Mouse (Mus musculus) thymus, postnatal 4 days (tissue): Measurements from ENCODE around the gene Maml1.
"Not testable (repeated sequence)": the region's sequence is repeated elsewhere in the genome, so short reads cannot be mapped to it uniquely, and the experiment has no call there.

ENCODE experiments used
- DNase-seq: peaks from one replicate; pipeline ENCODE4 v3.0.0; 2021

Gene Maml1

DNA sequence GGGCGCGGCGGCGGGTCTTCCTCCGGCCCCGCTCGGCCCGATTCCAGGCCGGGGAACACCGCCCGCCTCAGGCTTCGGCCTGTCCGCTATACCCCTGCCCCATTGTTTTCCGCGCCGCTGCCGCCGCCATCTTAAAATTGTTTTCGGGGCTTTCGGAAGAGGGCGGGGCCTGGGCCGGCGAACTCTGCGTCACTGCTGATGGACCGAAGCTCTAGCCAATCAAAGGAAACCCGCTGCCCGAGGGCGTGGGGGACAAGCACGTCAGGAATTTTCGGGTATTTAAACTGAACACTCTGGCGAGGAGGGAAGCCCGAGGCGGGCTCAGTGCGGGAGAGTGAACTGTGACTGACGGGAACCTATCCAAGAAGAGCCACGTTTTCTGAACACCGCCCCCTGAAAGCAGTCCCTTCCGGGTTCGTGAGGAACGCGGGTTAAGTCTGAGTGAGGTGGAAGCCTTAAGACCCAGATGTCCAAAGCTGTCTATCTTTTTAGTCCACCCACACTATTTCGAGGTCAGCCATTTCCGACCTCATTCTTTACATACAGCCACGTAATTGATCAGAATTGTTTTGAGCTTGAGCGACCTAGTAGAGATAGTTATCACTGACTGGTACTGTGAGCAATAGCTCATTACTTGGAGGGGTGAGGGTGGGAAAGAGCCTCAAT, at the start of gene Maml1:
Gene Maml1, minus strand, starts transcription at position 122 of the 666 bp plus-strand sequence.
- peak; percentile 94 for DNase-seq

DNA sequence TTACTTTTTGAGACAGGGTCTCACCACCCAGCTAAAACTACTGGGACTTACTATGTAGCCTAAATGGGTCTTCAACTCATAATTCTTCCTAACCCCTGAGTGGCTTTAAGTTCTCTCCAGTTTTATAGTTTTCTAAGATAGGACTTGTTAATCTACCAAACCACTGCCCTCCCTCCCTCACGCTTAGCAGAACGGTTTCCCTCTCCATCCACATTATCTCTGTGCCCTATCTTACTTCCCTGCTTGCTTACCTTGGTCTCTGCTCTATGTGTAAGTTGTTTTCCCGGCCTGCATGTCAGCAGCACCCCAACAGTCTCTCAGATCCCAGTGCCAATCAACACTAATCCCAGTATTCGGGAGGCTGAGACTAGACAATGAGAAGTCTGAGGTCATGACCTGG, 44.8 kb upstream of the Maml1 start:
- no peak for DNase-seq

DNA sequence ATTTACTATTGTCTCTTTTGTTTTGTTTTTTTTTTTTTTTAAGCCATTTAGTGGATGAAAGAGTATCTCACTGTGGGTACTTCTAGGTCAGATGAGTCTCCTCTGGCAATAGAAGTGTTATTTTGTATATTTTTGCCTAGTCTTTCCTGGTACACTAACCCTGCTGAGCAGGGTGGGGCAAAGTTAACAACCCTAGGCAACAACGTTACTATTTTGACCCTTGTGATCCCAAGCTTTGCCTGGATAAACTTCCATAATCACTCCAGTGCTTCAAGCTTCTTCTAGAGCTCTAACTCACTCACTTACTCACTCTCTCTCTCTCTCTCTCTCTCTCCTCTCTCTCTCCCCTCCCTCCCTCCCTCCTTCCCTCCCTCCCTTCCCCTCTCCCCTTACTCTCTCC, 44.0 kb upstream of the Maml1 start:
- DNase-seq, result no peak

DNA sequence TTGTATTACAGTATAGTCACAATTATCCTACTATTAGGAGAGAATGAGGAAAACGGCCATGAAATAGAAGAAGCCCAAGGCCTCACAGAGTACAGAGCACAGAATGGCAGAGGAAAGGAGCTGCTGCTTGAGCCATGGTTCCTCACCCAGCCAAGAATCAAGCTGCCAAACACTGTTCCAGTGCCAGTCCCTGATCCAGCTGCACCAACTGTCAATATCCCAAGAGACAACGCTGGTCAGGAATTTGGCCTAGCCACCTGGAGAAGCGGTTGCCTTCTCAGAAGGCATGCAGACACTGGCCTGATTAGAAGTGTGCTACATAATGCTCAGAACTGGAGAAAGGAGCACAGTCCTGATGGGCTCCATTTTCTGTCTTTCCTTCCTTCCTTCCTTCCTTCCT, 41.1 kb upstream of the Maml1 start:
- no peak for DNase-seq

DNA sequence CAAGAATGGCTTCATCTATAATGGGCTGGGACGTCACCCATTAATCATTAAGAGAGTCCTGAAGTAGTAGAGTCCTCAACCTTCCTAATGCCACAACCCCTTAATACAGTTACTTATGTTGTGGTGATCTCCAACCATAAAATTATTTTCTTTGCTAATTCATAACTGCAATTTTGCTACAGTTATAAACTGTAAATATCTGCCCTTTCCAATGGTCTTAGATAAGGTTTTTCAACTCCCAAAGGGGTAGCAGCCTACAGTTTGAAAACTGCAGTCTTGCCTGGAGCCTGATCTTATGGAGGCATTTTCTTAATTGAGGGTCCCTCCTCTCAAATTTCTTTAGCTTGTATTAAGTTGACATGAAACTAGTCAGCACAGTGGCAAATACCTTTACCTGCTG, 37.3 kb upstream of the Maml1 start:
- DNase-seq, result no peak

DNA sequence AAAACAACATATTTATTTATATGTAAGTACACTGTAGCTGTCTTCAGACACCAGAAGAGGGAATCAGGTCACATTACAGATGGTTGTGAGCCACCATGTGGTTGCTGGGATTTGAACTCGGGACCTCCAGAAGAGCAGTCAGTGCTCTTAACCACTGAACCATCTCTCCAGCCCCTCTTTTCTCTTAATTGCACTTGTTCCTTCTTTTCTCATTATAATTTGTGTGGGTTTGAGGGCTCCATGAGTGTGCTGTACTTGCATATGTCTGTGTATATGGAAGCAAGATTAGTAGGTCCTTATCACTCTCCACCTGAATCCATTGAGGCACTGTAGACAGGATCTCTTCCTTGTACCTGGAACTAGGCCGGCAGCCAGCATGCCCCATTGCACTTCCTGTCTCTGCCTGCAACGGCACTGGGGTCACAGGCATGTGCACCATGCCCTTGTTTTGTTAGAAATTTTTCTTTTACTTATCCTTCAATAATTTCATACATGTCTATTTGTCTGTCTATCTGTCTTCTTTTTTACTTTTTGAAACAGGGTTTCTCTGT, 36.0 kb upstream of the Maml1 start:
- peak; percentile 15 for DNase-seq

DNA sequence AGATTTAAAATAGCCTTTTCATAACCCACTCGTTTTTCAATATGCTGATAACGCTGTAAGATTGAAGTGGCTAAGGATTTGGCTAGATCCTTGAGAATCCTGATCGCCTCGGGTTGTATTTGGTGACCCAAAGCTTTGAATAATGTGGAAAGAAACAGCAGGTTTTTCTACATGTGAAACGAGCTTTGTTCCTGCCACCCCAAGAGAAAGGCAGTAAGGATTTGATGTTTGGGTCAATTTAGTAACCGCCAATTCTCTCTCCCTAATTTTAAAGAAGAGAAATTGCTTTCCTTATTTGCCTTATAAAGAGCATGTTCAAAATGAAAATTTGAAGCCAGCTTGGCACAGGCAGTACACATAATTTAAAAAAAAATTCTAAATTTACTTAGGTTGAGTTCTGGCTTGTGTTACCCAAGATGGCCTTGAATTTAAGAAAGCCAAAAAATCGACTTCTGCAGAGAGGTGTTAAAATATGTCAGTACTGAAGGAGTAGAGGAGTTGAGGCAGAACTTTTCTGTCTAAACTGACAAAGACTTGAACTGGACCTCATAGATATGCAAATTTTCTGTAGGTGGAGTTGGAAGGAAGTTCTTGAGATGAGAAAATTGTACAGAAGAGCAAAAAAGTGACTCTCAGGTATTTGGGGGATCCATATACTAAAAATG, 34.3 kb upstream of the Maml1 start:
- no peak for DNase-seq

DNA sequence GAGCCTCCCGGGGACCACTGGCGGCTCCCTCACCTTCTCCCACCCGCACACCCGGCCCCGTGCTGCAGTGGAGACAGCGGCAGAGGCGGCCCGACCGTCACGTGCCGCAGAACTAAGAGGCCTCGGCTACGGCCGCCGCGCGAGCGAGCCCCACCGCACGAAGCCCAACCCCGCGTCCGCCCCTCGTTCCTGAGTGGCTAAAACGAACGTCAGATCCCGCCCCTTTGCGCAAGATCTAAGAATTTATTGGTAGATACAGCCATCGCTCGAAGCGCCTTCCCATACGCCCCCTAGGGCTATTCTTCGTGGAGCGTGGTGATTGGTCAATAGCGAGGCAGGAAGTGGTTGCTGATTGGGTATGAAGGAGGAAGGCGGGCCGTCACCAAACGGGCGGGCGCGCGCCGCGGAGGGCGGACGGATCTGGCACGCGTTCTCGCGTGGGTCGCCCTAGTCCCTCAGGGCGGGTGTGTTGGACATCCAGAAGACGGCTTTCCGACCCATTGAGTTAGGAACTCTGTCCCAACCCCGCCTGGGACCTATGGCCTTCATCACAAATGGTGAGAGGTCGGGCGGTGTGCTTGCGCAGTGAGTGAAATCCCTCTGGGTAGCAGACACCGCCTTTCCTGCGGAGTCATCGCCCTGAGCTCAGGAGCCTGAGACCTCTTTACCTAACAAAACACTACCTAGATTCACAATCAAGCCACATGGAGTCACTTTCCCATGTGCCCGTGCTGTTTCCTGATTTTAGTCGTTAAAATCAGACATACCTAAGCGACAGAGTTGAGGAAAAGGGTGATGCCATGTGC, 33.6 kb upstream of the Maml1 start, which contains the start of gene Canx:
Gene Canx, minus strand, starts transcription at position 178 of the 806 bp plus-strand sequence.
- peak; percentile 96 for DNase-seq

DNA sequence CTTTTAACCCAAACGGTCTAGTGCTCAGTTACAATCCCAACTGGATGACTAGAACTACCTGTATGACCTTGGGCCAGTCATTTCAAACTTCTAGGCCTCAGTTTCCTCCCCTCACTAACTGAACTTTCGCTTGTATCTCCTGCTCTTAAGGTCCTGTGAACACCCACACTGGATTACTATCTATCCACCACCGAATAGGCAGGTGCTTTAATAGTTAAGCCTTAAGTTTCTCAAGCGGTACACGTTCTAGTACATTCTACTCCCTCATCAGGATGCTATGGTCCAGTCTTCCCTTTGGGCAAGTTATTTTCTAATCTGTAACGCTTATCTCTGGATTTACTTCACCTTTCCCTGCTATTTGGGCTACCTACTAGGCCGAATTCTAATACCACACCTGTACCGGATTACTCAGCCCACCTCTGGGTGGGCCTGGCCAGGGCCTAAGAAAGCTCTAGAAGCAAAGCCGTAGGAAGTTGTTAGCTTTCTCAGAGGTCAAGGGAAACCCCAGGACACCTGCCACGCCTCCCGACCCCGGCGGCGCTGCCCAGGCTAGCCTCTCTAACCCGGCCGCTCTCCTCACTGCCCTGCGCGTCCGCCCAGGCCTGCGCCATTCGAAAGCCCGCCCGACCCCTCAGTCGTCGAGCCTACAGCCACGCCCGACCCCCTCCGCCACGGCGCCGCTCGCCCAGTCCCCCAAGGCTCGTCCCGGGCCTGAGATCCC, 32.8 kb upstream of the Maml1 start:
- DNase-seq, result no peak

DNA sequence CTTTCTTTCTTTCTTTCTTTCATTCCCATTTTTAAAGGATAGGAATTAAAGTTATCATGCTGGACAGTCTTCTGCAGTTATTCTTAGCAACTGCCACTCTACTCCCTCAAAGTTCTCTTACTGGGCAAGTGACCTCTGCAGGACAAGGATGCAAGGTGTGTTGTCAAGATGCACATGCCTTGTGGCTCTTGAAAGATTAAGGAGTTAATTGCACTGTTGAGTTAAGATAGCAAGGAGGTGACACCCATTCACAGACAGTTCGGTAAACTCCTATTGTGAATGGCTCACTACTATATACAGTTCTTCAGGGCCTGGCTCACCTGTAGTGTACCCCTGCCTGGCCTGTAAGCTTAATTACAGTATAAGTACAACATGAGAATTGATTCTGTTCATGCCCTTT, 31.7 kb upstream of the Maml1 start:
- no peak for DNase-seq

DNA sequence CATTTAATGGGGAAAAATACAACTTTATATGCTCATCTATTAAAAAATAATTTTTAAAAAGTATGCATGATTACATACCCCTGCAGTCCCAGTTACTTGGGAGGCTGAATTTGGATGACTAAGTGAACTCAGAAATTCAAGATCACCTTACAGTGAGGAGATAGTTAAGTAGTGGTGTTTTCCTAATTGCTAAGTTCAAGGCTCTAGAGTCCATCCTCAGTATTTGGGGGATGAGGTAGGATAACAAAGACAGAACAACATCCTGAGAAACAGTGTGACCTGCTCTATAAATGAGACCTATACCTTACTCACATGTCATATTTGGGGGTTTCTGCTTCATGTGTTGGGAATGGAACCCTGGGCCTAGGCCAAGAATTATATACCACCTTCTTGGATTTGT, 30.2 kb upstream of the Maml1 start:
- DNase-seq, result no peak

DNA sequence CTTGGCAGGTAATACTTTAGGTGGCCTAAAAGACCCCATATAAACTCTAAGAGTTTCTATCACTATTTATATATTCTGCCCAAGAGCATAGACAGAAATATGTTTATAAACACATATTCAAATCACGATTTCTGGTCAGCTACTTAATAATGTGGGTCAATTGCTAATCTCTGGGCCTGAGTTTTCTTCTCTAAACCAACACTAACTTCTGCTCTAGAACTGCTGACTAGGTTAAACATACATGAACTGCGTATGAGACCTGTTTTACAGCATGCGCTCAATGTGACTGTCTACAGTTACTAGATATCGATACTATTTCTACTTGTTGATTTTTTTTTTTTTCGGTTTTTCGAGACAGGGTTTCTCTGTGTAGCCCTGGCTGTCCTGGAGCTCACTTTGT, 29.1 kb upstream of the Maml1 start:
- no peak for DNase-seq

DNA sequence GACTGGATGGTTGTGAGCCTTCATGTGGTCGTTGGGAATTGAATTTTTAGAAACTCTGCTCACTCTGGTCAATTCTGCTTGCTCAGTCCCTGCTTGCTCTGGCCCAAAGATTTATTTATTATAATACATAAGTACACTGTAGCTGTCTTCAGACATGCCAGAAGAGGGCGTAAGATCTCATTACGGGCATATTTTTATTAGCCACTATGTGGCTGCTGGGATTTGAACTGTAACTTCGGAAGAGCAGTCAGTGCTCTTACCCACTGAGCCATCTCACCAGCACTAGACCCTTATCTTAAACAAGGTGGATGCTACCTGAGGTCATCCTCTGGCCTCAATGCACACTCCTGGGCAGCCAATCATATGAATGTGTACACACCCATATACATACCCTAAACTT, 27.2 kb upstream of the Maml1 start:
- not testable (repeated sequence) for DNase-seq

DNA sequence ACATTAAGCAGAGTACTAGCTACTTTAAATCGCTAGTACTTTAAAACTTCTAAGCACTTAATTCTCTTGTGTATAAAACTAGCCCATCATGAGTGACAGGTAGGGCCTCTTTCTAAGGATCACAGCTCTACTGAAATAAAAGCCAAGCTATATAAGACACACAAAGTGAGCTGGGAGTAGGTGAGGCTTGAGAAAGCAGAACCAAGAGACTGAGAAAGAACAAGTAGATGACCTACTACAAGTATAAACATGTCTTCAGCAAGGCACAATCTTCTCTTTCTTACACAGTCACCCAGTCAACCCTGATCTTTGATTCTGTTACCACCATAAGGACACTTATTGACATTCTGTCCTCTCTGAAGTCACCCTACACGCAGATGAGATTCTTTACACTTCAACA, 20.7 kb upstream of the Maml1 start:
- DNase-seq, result no peak

DNA sequence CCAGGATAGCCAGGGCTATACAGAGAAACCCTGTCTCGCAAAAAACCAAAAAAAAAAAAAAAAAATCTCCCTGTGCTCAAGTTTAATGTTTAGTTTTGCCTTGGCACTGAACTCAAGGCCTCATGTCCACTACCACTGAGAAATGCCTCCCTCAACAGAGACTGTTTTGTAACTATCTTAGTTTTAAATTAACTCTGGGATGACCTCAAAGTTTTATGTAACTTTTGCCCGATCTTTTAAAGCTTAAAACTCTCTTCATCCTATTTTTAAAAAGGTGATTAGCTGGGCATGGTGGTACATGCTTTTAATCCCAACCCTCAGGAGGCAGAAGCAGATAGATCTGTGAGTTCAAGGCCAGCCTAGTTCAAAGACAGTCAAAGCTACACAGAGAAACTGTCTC, 11.3 kb upstream of the Maml1 start:
- no peak for DNase-seq

DNA sequence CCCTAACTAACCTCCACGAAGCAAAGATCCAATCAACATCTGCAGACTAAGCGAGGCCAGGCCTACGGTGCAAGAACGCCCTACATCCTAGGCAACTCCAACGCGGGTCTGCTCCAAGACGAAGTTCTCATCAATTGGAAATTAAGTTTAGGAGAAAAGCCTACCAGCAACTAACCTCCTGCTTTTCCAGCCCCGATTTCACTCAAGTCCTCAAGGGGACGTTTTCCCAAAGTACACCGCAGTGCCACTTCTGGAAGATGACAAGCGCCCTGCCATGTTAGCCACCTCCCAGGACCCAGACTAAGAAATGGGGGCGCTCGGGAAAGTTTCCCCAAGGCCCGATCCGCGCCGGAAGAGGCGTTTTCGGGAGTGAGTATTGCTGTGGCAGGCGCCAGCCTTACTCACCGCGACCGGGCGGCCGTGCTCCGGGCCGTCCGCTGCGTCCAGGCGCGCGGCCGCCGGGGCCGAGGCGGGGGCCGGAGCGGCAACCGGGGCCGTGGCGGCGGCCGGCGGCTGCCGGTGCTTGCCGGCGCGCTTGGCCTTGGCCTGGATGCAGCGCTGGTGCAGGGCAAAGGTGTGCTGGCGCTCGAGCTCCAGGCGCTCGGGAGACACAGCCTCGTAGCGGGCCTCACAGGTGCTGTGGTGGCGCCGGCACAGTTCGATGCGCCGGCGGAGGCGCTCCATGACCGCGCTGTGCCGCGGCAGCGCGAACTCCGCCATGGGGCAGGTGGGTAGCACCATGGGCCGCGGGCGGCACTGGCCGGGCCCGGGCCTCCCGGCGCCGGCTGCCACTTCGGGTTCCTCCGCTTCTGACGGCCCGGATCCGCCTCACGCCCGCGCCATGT, 568 bp downstream of the Maml1 start:
- peak; percentile 60 for DNase-seq

DNA sequence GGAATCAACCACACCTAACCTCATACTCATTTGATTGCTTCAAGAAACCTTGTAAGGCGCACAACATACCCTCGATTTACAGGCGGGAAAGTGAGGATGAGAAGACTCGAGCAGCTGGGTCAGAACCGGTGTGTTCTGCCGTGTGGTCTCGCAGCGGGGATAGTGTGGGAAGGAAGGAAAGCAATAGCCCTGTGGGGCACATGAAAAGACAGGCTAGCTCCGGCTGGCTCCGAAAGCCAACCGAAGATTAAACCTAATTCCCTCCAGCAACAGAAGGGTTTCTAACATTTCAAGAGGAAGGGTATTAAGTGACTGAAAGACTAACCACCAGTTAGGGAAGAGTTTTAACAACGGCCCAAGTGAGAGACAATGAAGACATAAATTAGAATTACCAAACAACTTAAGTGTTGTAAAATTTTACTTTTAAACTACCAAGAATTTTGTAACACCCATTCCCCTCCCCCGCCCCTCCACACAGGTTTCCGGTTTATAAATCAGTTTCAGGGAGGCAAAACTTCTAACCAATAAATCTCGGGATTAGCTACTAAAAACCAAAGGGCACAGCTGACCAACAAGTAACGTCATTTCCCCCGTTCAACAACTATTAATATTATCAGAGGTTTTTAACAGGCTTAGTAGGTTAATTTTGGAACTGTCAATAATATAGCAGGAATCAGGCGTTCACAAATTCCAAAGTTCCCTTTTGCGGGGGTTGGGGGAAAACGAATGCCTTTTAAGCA, 1.5 kb downstream of the Maml1 start:
- no peak for DNase-seq

DNA sequence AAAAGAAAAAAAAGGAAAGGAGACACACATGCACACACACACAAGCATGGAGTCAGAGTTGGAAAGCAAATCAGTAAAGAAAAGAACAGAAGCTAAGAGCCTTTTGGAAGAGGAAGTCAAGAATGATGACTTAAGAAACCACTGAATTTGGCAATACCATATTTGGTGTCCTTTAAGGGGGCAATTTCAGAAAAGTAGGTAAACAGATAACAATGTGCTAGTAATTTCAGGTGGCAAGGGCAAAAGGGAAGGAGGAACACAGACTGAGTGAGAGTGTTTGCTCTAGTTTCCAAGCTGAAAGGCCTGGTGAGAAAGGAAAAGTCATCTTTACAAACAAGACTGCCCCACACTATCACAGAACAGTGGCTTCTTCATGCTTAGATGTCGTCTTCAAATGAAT, 5.7 kb downstream of the Maml1 start:
- no peak for DNase-seq

DNA sequence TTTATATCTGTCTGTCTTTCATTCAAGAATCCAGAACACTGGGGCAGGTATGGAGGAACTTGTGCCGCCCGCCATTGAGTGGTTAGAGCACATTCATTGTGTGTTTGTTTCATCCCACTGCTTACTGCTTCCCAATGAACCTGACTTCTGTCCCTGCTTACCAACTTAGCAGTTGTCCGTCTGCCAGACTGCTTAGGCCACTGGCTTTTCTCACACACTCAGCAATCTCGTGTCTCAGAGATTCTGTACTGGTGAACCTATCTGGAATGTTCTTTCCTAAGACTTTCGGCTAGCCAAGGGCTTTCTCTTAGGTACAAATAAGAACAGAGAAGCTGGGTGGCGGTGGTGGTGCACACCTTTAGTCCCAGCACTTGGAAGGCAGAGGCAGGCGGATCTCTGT, 6.4 kb downstream of the Maml1 start:
- DNase-seq, result no peak

DNA sequence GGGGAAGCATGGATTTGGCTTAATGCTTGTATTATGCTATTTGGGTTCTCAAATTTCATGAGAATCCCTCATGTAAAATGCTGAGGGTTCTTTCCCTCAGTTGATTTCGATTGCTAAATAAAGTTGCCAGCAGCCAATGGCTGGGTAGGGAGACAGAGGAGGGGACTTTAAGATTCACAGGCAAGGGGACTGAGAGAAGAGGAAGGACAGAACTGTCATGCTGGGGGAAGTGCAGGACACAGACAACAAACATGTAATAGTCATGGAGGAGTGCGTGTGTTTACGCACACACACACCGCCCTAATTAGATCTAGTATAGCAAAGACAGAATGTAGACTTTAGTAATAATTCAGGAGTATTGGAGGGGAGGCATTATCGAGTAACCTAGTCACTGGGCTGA, 6.8 kb downstream of the Maml1 start:
- no peak for DNase-seq

DNA sequence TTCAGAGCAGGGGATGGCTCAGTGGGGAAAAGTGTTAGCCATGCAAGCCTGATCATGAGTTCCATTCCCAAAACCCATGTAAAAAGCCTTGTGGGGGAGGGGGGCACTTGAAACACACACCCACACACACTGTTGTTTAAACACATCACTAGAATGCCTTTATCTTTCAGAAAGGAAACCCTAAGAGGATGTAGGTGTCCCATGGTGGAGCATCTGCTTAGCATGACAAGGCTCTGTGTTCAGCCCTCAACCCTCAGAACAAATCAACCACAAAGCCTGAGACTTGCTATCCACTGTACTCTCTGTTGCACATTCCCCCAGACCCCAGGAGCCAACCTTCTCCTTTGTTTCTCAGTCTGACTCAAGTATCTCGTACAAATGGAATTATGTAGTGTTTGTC, 12.1 kb downstream of the Maml1 start:
- no peak for DNase-seq
